Mouse (Mus musculus) forebrain, embryonic 16.5 days (tissue): Measurements from ENCODE around the gene Gm17727. TPM values are rescaled to one million over a fixed set of nuclear protein-coding genes. Genes with fewer than 3 reads are reported as not detected.
"Not testable (repeated sequence)": the region's sequence is repeated elsewhere in the genome, so short reads cannot be mapped to it uniquely, and the experiment has no call there.

Experiments used
- ATAC-seq: fragments of 200-750 bp; cut with Nextera tagmentation; 2 replicates; pipeline ENCODE4 v1.8.0; 2017; ENCODE audit warnings: mild to moderate bottlenecking, moderate library complexity
- H3K27ac ChIP-seq: fragments of 300-500 bp; sonication (generic); 2 replicates; pipeline ENCODE4 v1.5.1; 2014; ENCODE audit warnings: low read length, control low read depth
- H3K27me3 ChIP-seq: fragments of 300-500 bp; sonication (generic); replicated peaks from 2 replicates; pipeline ENCODE4 v1.6.1; 2014; ENCODE audit warnings: low read length; ENCODE audit not compliant: control insufficient read depth, insufficient read depth
- H3K36me3 ChIP-seq: fragments of 300-500 bp; sonication (generic); 2 replicates; pipeline ENCODE4 v1.6.1; 2014; ENCODE audit not compliant: control insufficient read depth, insufficient read depth
- H3K4me1 ChIP-seq: fragments of 300-500 bp; sonication (generic); replicated peaks from 2 replicates; pipeline ENCODE4 v1.6.1; 2014; ENCODE audit warnings: low read length; ENCODE audit not compliant: control insufficient read depth, insufficient read depth
- H3K4me2 ChIP-seq: fragments of 300-500 bp; sonication (generic); 2 replicates; pipeline ENCODE4 v1.6.1; 2014; ENCODE audit warnings: mild to moderate bottlenecking, low read length, control low read depth
- H3K4me3 ChIP-seq: fragments of 300-500 bp; sonication (generic); replicated peaks from 2 replicates; pipeline ENCODE4 v1.5.1; 2014; ENCODE audit warnings: mild to moderate bottlenecking, low read length, control low read depth
- H3K9ac ChIP-seq: fragments of 300-500 bp; sonication (generic); replicated peaks from 2 replicates; pipeline ENCODE4 v1.6.1; 2014; ENCODE audit warnings: low read depth, low read length, control low read depth
- H3K9me3 ChIP-seq: fragments of 300-500 bp; sonication (generic); 2 replicates; pipeline ENCODE4 v1.6.1; 2016; ENCODE audit warnings: low read length; ENCODE audit not compliant: control insufficient read depth
- WGBS: fragments of 180-500 bp; shearing (Covaris S2); extraction: QIAGEN DNeasy Blood & Tissue Kit; methylation state at CpG from one replicate; pipeline ENCODE4 v1.1.7; 2014; 5-methylcytosine and 5-hydroxymethylcytosine counted together
- polyA plus RNA-seq: library from polyadenylated mRNA; unstranded; fragments of >200 nt; fragmentation: Nextera tagmentation; extraction: Ambion mirVana; gene quantifications from 2 replicates; pipeline ENCODE4 v1.2.1, GENCODE M21; 2015

Gene Gm17727
- not detected in 2 replicates for polyA plus RNA-seq

DNA sequence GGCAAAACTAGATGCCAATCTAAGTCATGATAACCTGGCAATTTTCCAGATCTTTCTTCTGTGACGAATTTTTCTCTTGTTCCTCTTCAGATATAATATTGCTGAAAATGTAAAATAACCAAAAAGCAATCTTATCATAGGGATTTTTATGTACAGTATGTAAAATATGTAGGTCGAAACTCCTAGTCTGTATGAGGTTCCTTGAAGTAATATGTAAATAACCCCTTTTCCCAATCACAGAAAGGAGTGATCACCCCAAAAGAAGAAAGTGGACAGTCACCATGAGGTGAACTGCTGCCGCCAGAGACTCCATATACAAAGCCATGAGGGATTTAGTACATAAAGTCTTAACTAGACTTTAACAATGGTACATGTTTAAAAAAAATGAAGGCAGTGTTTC is at the start of gene Gm17727:
TSS of gene Gm17727 (minus strand) at position 101 of the 400 bp plus-strand sequence.
- no peak within 1 kb of the TSS for H3K4me3 ChIP-seq
- no peak within 1 kb of the TSS for H3K9ac ChIP-seq
- H3K36me3 ChIP-seq: no peaks in the 10 kb centered on the region
- no peak within 1 kb of the TSS for H3K4me2 ChIP-seq
- no peak within 1 kb of the TSS for H3K27ac ChIP-seq
- no peak for ATAC-seq
- no peaks in the 10 kb centered on the region for H3K27me3 ChIP-seq
- H3K9me3 ChIP-seq: 0 out of 2 replicates have a peak, but pooled peaks cover 2% of the 10 kb centered on the region
- 61% methylated on average over 3 of the region's 3 CpGs for WGBS
- H3K4me1 ChIP-seq: no peaks in the 10 kb centered on the region

DNA sequence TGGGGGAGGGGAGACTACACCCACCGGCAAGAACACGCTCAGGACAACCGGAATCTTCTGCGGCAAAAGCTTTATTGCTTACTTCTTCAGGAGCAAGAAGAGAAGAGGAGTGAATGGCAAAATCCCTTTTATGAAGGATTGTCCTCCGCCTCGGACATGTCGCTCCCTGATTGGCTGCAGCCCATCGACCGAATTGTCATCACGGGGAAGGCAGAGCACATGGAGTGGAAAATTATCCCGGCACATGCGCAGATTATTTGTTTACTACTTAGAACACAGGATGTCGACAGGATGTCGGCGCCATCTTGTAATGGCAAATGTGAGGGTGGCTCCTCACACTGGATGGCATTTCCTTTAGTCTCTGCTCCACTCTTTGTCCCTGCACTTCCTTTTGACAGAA is 40.0 kb upstream of the Gm17727 start:
- not testable (repeated sequence) for H3K4me3 ChIP-seq, H3K27me3 ChIP-seq, H3K9me3 ChIP-seq, ATAC-seq, H3K4me1 ChIP-seq, H3K9ac ChIP-seq, H3K27ac ChIP-seq, H3K36me3 ChIP-seq, H3K4me2 ChIP-seq
- WGBS: 96% methylated on average over 15 of the region's 15 CpGs

- Histone ChIP-seq H3K4me2 (no peak overlapping the region), H3K27me3 (no peaks in the 10 kb centered on the region), H3K4me3 (no peak overlapping the region), H3K9ac (no peak overlapping the region), H3K9me3 (peaks cover 5% of the 10 kb centered on the region; the same call in 1 of the 2 replicates), H3K4me1 (no peaks in the 10 kb centered on the region), H3K27ac (no peak overlapping the region), H3K36me3 (no peaks in the 10 kb centered on the region)
- no peak for ATAC-seq
Measured at GRCm38 (mm10) chr9:35798146-35798545, 20.2 kb upstream of the Gm17727 start.

- ATAC-seq: no peak
- no peak within 1 kb of the TSS for H3K9ac ChIP-seq
- no peak within 1 kb of the TSS for H3K4me2 ChIP-seq
- no peaks in the 10 kb centered on the region for H3K4me1 ChIP-seq
- WGBS: 89% methylated on average over 3 of the region's 3 CpGs
- no peak within 1 kb of the TSS for H3K4me3 ChIP-seq
- H3K36me3 ChIP-seq: no peaks in the 10 kb centered on the region
- peaks cover 3% of the 10 kb centered on the region; the same call in 1 of the 2 replicates for H3K9me3 ChIP-seq
- no peaks in the 10 kb centered on the region for H3K27me3 ChIP-seq
- H3K27ac ChIP-seq: no peak within 1 kb of the TSS
Measured at GRCm38 (mm10) chr9:35790001-35790400, 12.1 kb upstream of the Gm17727 start, which contains the start of the genes Gm27235 and D730048I06Rik. Gene Gm27235, minus strand, starts transcription at chr9:35790101. Gene D730048I06Rik, minus strand, starts transcription at chr9:35790112.

- H3K4me1 ChIP-seq: no peaks in the 10 kb centered on the region
- no peak for ATAC-seq
- H3K27ac ChIP-seq: no peak overlapping the region
- no peaks in the 10 kb centered on the region for H3K36me3 ChIP-seq
- H3K4me2 ChIP-seq: no peak overlapping the region
- no peaks in the 10 kb centered on the region for H3K9me3 ChIP-seq
- H3K4me3 ChIP-seq: no peak overlapping the region
- no peak overlapping the region for H3K9ac ChIP-seq
- H3K27me3 ChIP-seq: no peaks in the 10 kb centered on the region
Measured at GRCm38 (mm10) chr9:35756843-35757242, 21.1 kb downstream of the Gm17727 start.

DNA sequence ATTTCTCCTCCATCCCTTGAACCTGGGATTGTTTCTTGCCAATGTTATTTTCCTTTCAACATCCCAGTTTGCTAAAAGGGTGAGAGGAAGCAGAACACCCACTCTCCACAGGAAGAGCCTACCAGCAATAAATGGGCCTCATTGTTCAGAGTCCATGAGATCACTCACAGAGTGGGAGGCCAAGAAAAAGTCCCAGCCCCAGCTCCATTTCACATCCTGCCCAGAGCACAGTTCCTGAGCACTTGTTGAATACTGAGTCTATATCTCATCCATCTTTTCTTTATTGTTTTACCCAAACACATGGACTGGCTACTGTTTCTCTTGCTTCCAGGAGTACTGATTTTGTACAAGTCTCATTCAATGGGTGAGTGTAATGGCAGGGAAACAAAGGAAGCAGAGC is 37.2 kb downstream of the Gm17727 start, which contains the start of gene Gm17677:
TSS of gene Gm17677 (plus strand) at position 301 of the 400 bp plus-strand sequence.
- no peak for ATAC-seq
- Histone ChIP-seq H3K4me1 (no peaks in the 10 kb centered on the region), H3K27me3 (no peaks in the 10 kb centered on the region), H3K9me3 (no peaks in the 10 kb centered on the region; the same call in 1 of the 2 replicates), H3K4me3 (no peak within 1 kb of the TSS), H3K36me3 (no peaks in the 10 kb centered on the region), H3K9ac (no peak within 1 kb of the TSS), H3K4me2 (no peak within 1 kb of the TSS), H3K27ac (no peak within 1 kb of the TSS)

Other genes starting within 250 kb of the Gm17727 start
- gene Ddx25, start 219.6 kb downstream of the Gm17727 start, polyA plus RNA-seq: 19.4 and 21.6 TPM in 2 replicates
- gene Pus3, start 219.5 kb downstream of the Gm17727 start, polyA plus RNA-seq: 15.7 and 20.6 TPM in 2 replicates
- gene Pate2, start 207.8 kb downstream of the Gm17727 start, polyA plus RNA-seq: 1.3 and 2.3 TPM in 2 replicates
- gene Hyls1, start 207.7 kb downstream of the Gm17727 start, polyA plus RNA-seq: 25.1 and 26.3 TPM in 2 replicates
- not detected in 2 replicates for gene Pate4, start 166.2 kb downstream of the Gm17727 start, polyA plus RNA-seq
- gene Pate3, start 129.9 kb downstream of the Gm17727 start, polyA plus RNA-seq: not detected in 2 replicates
- gene Pate1, start 90.7 kb downstream of the Gm17727 start, polyA plus RNA-seq: not detected in 2 replicates
- not detected in 2 replicates for gene Gm17677, start 37.1 kb downstream of the Gm17727 start, polyA plus RNA-seq
- not detected in 2 replicates for gene Gm27235, start 12.0 kb upstream of the Gm17727 start, polyA plus RNA-seq
- gene D730048I06Rik, start 12.0 kb upstream of the Gm17727 start, polyA plus RNA-seq: not detected in 2 replicates
- not detected in 2 replicates for gene 9230110F15Rik, start 66.0 kb upstream of the Gm17727 start, polyA plus RNA-seq
- not detected in 2 replicates for gene 9230113P08Rik, start 130.3 kb upstream of the Gm17727 start, polyA plus RNA-seq